Mouse (Mus musculus): Measurements from ENCODE around the gene Uhrf1bp1l.

- TF ChIP-seq CTCF (IDR thresholded peaks at IDR 0.05; ENCODE audit: borderline replicate concordance, insufficient read depth, low read length) (no peak), POLR2A (IDR thresholded peaks at IDR 0.05; ENCODE audit: low read depth, low read length) (no peak)
Observed at GRCm38 (mm10) chr10:89731341-89731740, 13.4 kb upstream of the Uhrf1bp1l start.
